Mouse (Mus musculus): ENCODE measurements at regions not wholly inside any gene's neighbourhood (a gene's known extent, or its start where the extent isn't known, plus 50 kb on each side); places are given as distances from the start of the nearest gene placed in this dataset.

GRCm38 (mm10) chr5:98108394-98108793, 58.6 kb upstream of the Prdm8 start:
- DNase-seq (ENCODE audit: low spot score in 2 of 2): no peak

- DNase-seq (ENCODE audit: low spot score in 2 of 2): peak; percentile 57 to 79
Observed at GRCm38 (mm10) chr5:98106261-98106660, 60.7 kb upstream of the Prdm8 start.

GRCm38 (mm10) chr5:98083409-98083808, 52.6 kb upstream of the Antxr2 start:
- no peak for DNase-seq (ENCODE audit: low spot score in 2 of 2)

- no peak for DNase-seq (ENCODE audit: low spot score in 2 of 2)
Observed at GRCm38 (mm10) chr5:98081204-98081603, 50.4 kb upstream of the Antxr2 start.

Measured in right cerebral cortex, postnatal 10 days (tissue).